Mouse (Mus musculus): Measurements from ENCODE around the gene Sfxn1. TPM values are rescaled to one million over a fixed set of nuclear protein-coding genes. Genes with fewer than 3 reads are reported as not detected.

Sfxn1 gene
- total RNA-seq, 2 experiments from 2014 or later: 1.6 to 2.6 TPM

GRCm38 (mm10) chr13:54113819-54114550 lies 42.3 kb downstream of the Sfxn1 start:
- H3K27ac ChIP-seq: no peak overlapping the region
- no peak overlapping the region for H3K4me3 ChIP-seq
- peak; percentile 78 for DNase-seq
- intact Hi-C loops (cut with DNase I): loop anchor here (1.0 to 5.0 kb wide), 3 partner anchors 114 to 333 kb away; no protein-coding TSS in a partner anchor
- TF ChIP-seq CTCF (IDR thresholded peaks at IDR 0.05): peak; percentile 88

DNA sequence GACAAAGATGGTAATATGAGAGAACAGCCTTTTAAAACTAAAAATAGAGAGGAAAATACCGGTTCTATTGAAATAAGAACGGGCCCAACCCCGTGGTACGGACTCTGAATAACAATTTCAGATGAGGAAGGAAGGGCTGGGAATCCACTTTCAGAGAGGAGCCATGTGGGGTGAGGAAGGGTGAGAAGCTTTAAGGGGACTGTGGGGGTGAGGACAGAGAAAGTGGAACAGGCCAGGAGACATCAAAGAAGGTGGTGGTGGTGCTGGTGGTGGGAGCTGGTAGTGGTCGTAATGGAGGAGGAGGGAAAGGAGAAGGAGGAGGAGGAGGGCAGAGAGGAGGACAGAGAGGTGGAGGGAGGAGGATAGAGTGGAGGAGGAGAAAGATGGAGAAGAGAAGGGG lies 43.3 kb downstream of the Sfxn1 start:
- Histone ChIP-seq H3K27ac (no peak overlapping the region), H3K4me3 (no peak overlapping the region)
- no peak for DNase-seq
- intact Hi-C loops (cut with DNase I): loop anchor here (1.0 to 5.0 kb wide), 3 partner anchors 113 to 332 kb away; no protein-coding TSS in a partner anchor
- no peak for TF ChIP-seq CTCF (IDR thresholded peaks at IDR 0.05)

- no peak for TF ChIP-seq CTCF (IDR thresholded peaks at IDR 0.05)
- intact Hi-C loops (cut with DNase I): loop anchor here (2.0 kb wide), 1 partner anchor 127 kb away; no protein-coding TSS in a partner anchor
Measured at GRCm38 (mm10) chr13:54115779-54116178, 44.1 kb downstream of the Sfxn1 start.

GRCm38 (mm10) chr13:54118355-54118754 lies 46.7 kb downstream of the Sfxn1 start:
- TF ChIP-seq CTCF (IDR thresholded peaks at IDR 0.05): no peak
- intact Hi-C loops (cut with DNase I): no loop called here

More at GRCm38 (mm10) chr13:54115779-54116178, 44.1 kb downstream of the Sfxn1 start:
- Histone ChIP-seq H3K4me3 (no peak overlapping the region), H3K27ac (no peak overlapping the region)
- no peak for DNase-seq

DNA sequence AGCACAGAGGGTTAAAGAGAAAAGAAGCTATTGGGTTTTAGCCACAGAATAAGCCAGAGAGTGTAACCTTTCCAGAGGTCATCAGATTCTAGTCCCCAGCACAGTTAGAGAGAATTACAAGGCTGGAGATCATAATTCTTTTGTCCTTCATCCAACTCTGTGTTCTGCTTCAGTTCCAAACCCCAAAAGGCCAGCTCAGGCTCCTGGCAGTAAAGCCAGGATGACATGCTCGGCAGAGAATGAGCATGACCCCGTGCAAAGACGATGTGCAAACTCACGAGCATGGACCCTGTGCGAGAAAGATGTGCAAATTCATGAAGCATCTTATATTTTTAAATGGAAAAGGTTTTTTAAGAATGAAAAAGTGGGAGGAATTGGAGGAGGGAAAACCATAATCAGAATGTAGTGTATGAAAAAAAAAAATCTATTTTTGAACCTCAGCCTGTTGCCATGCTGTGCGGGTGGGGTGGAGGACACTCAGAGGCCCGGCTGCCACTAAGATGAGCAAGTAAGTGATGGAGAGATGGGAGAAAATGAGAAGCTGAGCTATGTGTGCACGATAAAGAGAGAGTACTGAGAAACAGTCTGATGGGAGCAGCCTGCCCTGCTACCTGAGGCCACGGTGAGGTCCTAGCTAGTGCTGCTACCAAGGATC lies 66.2 kb downstream of the Sfxn1 start:
- H3K27ac ChIP-seq: peak overlapping the region; percentile 44
- no peak for TF ChIP-seq CTCF (IDR thresholded peaks at IDR 0.05)
- no peak overlapping the region for H3K4me3 ChIP-seq
- intact Hi-C loops (cut with DNase I): no loop called here
- peak; percentile 54 for DNase-seq

More at GRCm38 (mm10) chr13:54118355-54118754, 46.7 kb downstream of the Sfxn1 start:
- DNase-seq: no peak
- Histone ChIP-seq H3K27ac (no peak overlapping the region), H3K4me3 (no peak overlapping the region)

- intact Hi-C loops (cut with DNase I): no loop called here
- TF ChIP-seq CTCF (IDR thresholded peaks at IDR 0.05): no peak
- H3K4me3 ChIP-seq: no peak overlapping the region
- H3K27ac ChIP-seq: no peak overlapping the region
- DNase-seq: no peak
Measured at GRCm38 (mm10) chr13:54143788-54144187, 72.1 kb downstream of the Sfxn1 start.

DNA sequence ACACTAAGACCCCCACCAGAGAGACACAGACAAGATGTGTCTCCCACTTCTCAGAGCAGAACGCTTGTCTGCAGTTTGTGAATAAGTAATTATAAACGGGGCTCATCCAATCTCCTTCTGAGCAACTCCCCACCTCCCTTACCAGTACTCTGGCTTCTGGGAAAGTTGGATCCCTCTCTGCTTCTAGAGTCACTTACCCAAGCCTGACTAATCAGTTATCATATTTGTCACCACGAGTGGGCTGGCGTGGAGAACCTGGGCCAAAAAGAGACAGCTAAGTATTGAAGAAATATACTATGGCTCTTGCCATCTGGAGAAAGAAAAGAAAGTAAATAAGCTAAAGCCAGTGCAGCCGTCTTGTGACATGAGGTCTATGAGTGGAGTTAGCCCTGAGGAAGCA lies 73.0 kb downstream of the Sfxn1 start:
- no peak for TF ChIP-seq CTCF (IDR thresholded peaks at IDR 0.05)
- no peak for DNase-seq
- intact Hi-C loops (cut with DNase I): no loop called here
- no peak overlapping the region for H3K4me3 ChIP-seq
- H3K27ac ChIP-seq: no peak overlapping the region

GRCm38 (mm10) chr13:54147328-54147727 lies 75.7 kb downstream of the Sfxn1 start:
- TF ChIP-seq CTCF (IDR thresholded peaks at IDR 0.05): peak; percentile 30
- no peak for DNase-seq
- Histone ChIP-seq H3K4me3 (no peak overlapping the region), H3K27ac (no peak overlapping the region)
- intact Hi-C loops (cut with DNase I): no loop called here

DNA sequence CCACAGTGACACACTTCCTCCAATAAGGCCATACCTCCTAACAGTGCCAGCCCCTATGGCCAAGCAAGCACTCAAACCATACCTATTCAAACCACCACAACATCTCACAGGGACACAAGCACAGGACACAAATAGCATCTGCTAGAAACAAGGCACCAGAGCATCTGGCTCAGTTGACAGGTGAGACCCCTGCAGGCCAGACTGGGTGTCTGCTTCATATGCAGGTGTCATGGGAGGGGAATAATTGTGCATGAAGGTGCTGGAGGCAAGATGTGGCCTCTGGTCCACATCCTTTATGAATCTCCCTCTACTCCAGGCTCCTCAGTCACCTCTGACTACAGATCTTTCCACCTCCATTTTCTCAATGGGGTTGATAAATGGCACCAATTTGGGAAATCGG lies 80.8 kb downstream of the Sfxn1 start:
- intact Hi-C loops (cut with DNase I): no loop called here
- TF ChIP-seq CTCF (IDR thresholded peaks at IDR 0.05): no peak
- H3K4me3 ChIP-seq: no peak overlapping the region
- no peak for DNase-seq
- H3K27ac ChIP-seq: no peak overlapping the region

DNA sequence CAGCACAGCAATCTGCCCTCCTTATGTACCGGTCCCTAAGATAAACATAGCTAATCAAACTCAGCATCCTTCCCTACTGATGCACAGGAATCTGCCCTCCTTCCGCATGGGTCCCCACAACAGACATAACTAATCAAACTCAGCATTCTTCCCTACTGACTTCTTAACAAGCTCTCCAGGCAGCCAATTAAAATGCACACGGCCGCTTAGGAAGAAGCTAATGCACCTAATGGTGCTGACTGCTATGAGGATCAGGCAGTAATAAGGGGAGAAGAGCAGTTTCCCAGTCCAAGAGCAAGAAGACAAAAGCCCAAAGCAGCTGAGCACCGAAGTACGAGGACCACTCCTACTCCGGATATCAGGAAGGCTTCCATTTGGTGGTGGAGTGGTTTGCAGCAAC lies 81.2 kb downstream of the Sfxn1 start:
- DNase-seq: no peak
- no peak for TF ChIP-seq CTCF (IDR thresholded peaks at IDR 0.05)
- H3K4me3 ChIP-seq: no peak overlapping the region
- intact Hi-C loops (cut with DNase I): no loop called here
- H3K27ac ChIP-seq: no peak overlapping the region

DNA sequence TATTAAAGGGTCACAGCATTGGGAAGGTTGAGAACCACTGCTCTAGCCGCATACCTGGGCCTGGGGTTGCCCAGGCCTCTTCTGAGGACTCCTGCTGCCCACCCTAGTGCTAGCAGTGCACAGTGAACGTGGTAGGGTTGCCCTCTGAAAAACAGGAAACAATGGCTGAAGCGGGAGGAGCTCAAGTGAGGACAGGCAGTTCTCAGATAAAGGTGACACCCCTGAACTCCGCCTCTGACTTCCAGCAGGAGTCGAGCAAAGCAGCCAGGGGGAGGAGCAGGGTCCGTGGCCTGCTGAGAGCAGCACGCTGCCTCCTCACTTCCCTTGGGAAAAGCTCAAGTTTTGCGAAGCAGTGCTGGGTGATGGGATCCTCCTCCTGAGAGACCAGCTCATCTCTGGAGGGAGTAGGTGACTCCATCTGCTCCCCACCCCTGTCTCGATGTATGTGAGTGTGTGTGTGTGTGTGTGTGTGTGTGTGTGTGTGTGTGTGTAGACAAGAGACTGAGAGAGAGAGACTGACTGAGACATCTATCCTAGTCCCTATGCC lies 82.1 kb downstream of the Sfxn1 start:
- intact Hi-C loops (cut with DNase I): no loop called here
- H3K4me3 ChIP-seq: no peak overlapping the region
- no peak for DNase-seq
- TF ChIP-seq CTCF (IDR thresholded peaks at IDR 0.05): no peak
- no peak overlapping the region for H3K27ac ChIP-seq

DNA sequence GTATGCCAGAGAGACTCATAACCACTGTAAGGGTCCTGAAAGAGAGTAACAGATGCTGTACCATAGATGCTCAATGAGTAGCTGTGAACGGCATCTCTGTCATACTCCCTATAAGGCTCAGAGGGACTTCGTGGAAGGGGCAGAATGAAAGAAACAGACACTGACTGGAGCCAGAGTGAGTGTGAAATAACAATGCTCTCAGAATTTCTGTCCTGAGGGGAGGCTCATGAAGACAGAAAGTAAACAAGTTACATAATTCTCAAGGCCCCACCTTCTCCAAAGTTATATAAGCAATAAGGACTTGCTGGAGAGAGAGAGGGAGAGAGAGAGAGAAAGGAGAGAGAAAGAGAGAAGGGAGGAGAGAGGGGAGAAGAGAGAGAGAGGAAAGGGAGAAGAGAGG lies 84.2 kb downstream of the Sfxn1 start:
- intact Hi-C loops (cut with DNase I): no loop called here
- H3K4me3 ChIP-seq: no peak overlapping the region
- H3K27ac ChIP-seq: peak overlapping the region; percentile 56
- no peak for TF ChIP-seq CTCF (IDR thresholded peaks at IDR 0.05)
- no peak for DNase-seq

Other genes with a start within 250 kb of the Sfxn1 start
- gene Drd1, start 16.2 kb upstream of the Sfxn1 start, total RNA-seq (2021): under 1 TPM in 1 of 2 experiments, not detected in 1; 0.11 TPM
- under 1 TPM; 0.11 to 0.15 TPM for gene Hrh2, start 120.3 kb downstream of the Sfxn1 start, total RNA-seq (2021)